Mouse (Mus musculus): ENCODE results near the gene Actrt3. TPM values are rescaled to one million over a fixed set of nuclear protein-coding genes. Genes with fewer than 3 reads are reported as not detected.

The Actrt3 gene
- polyA plus RNA-seq, 1 experiment from 2014 or later = not detected

- ATAC-seq (ENCODE audit: low read depth) = no peak
- Histone ChIP-seq H3K36me3 (ENCODE audit: control insufficient read depth, insufficient read depth) (peaks cover 50% of the 10 kb centered on the region), H3K4me3 (ENCODE audit: low read depth, low read length) (no peak overlapping the region), H3K27ac (ENCODE audit: low read length) (no peak overlapping the region), H3K4me2 (ENCODE audit: low read depth, low read length) (no peak overlapping the region), H3K9ac (ENCODE audit: low read depth, low read length) (no peak overlapping the region), H3K27me3 (ENCODE audit: control insufficient read depth, insufficient read depth, low read depth, low read length) (no peaks in the 10 kb centered on the region), H3K9me3 (replicated peaks; ENCODE audit: control insufficient read depth, low read length) (no peaks in the 10 kb centered on the region), H3K4me1 (ENCODE audit: control insufficient read depth, low read depth, low read length) (no peaks in the 10 kb centered on the region; the same call in 1 of the 2 replicates)
- WGBS (ENCODE audit: insufficient replicate concordance) = 78% methylated on average over 4 of the region's 4 CpGs
Observed at GRCm38 (mm10) chr3:30610930-30611329, 11.2 kb upstream of the Actrt3 start.

GRCm38 (mm10) chr3:30608999-30609398, 9.3 kb upstream of the Actrt3 start:
- no peaks in the 10 kb centered on the region for H3K9me3 ChIP-seq (replicated peaks; ENCODE audit: control insufficient read depth, low read length)
- no peak; the same call in 1 of the 2 replicates for ATAC-seq (ENCODE audit: low read depth)
- no peak overlapping the region for H3K9ac ChIP-seq (ENCODE audit: low read depth, low read length)
- peaks cover 43% of the 10 kb centered on the region for H3K36me3 ChIP-seq (ENCODE audit: control insufficient read depth, insufficient read depth)
- H3K27ac ChIP-seq (ENCODE audit: low read length) = no peak overlapping the region
- no peak overlapping the region for H3K4me2 ChIP-seq (ENCODE audit: low read depth, low read length)
- H3K4me1 ChIP-seq (ENCODE audit: control insufficient read depth, low read depth, low read length) = peaks cover 4% of the 10 kb centered on the region
- WGBS (ENCODE audit: insufficient replicate concordance) = 75% methylated on average over 3 of the region's 3 CpGs
- H3K27me3 ChIP-seq (ENCODE audit: control insufficient read depth, insufficient read depth, low read depth, low read length) = no peaks in the 10 kb centered on the region
- no peak overlapping the region for H3K4me3 ChIP-seq (ENCODE audit: low read depth, low read length)

- 48% methylated on average over 10 of the region's 10 CpGs for WGBS (ENCODE audit: insufficient replicate concordance)
Observed at GRCm38 (mm10) chr3:30603256-30603655, 3.5 kb upstream of the Actrt3 start.

GRCm38 (mm10) chr3:30602740-30603098, 3.0 kb upstream of the Actrt3 start:
- peaks cover 19% of the 10 kb centered on the region for H3K4me1 ChIP-seq (ENCODE audit: control insufficient read depth, low read depth, low read length)
- H3K36me3 ChIP-seq (ENCODE audit: control insufficient read depth, insufficient read depth) = peaks cover 14% of the 10 kb centered on the region
- H3K9me3 ChIP-seq (replicated peaks; ENCODE audit: control insufficient read depth, low read length) = no peaks in the 10 kb centered on the region
- peak; percentile 66 for ATAC-seq (ENCODE audit: low read depth)
- under 1% methylated on average over 27 of the region's 27 CpGs for WGBS (ENCODE audit: insufficient replicate concordance)
- peaks cover 18% of the 10 kb centered on the region for H3K27me3 ChIP-seq (ENCODE audit: control insufficient read depth, insufficient read depth, low read depth, low read length)
- peak overlapping the region; percentile 83 for H3K4me3 ChIP-seq (ENCODE audit: low read depth, low read length)
- peak overlapping the region; percentile 90 for H3K9ac ChIP-seq (ENCODE audit: low read depth, low read length)
- peak overlapping the region; percentile 81 for H3K4me2 ChIP-seq (ENCODE audit: low read depth, low read length)
- H3K27ac ChIP-seq (ENCODE audit: low read length) = peak overlapping the region; percentile 98

More at GRCm38 (mm10) chr3:30603256-30603655, 3.5 kb upstream of the Actrt3 start:
- ATAC-seq (ENCODE audit: low read depth) = no peak
- Histone ChIP-seq H3K9ac (ENCODE audit: low read depth, low read length) (peak overlapping the region; percentile 90), H3K4me2 (ENCODE audit: low read depth, low read length) (peak overlapping the region; percentile 81), H3K4me3 (ENCODE audit: low read depth, low read length) (peak overlapping the region; percentile 83), H3K27ac (ENCODE audit: low read length) (peak overlapping the region; percentile 98), H3K27me3 (ENCODE audit: control insufficient read depth, insufficient read depth, low read depth, low read length) (peaks cover 12% of the 10 kb centered on the region), H3K9me3 (replicated peaks; ENCODE audit: control insufficient read depth, low read length) (no peaks in the 10 kb centered on the region), H3K36me3 (ENCODE audit: control insufficient read depth, insufficient read depth) (peaks cover 16% of the 10 kb centered on the region), H3K4me1 (ENCODE audit: control insufficient read depth, low read depth, low read length) (peaks cover 19% of the 10 kb centered on the region)

- H3K4me3 ChIP-seq (ENCODE audit: low read depth, low read length) = peak within 1 kb of the TSS; percentile 83
- peak within 1 kb of the TSS; percentile 96 for H3K4me2 ChIP-seq (ENCODE audit: low read depth, low read length)
- H3K27ac ChIP-seq (ENCODE audit: low read length) = peak within 1 kb of the TSS; percentile 98
- peaks cover 19% of the 10 kb centered on the region for H3K4me1 ChIP-seq (ENCODE audit: control insufficient read depth, low read depth, low read length)
- peaks cover 18% of the 10 kb centered on the region for H3K27me3 ChIP-seq (ENCODE audit: control insufficient read depth, insufficient read depth, low read depth, low read length)
- WGBS (ENCODE audit: insufficient replicate concordance) = under 1% methylated on average over 40 of the region's 40 CpGs
- H3K9me3 ChIP-seq (replicated peaks; ENCODE audit: control insufficient read depth, low read length) = no peaks in the 10 kb centered on the region
- peak within 1 kb of the TSS; percentile 90 for H3K9ac ChIP-seq (ENCODE audit: low read depth, low read length)
- ATAC-seq (ENCODE audit: low read depth) = peak; percentile 90
- peaks cover 8% of the 10 kb centered on the region for H3K36me3 ChIP-seq (ENCODE audit: control insufficient read depth, insufficient read depth)
Observed at GRCm38 (mm10) chr3:30602065-30602739, 2.5 kb upstream of the Actrt3 start, which contains the start of gene Mynn. TSS of gene Mynn (plus strand) at chr3:30602065.

- 1% methylated on average over 13 of the region's 13 CpGs for WGBS (ENCODE audit: insufficient replicate concordance)
- Histone ChIP-seq H3K9me3 (replicated peaks; ENCODE audit: control insufficient read depth, low read length) (no peaks in the 10 kb centered on the region), H3K9ac (ENCODE audit: low read depth, low read length) (peak overlapping the region; percentile 90), H3K4me1 (ENCODE audit: control insufficient read depth, low read depth, low read length) (peaks cover 19% of the 10 kb centered on the region), H3K4me2 (ENCODE audit: low read depth, low read length) (peak overlapping the region; percentile 96), H3K4me3 (ENCODE audit: low read depth, low read length) (peak overlapping the region; percentile 83), H3K27ac (ENCODE audit: low read length) (peak overlapping the region; percentile 98), H3K36me3 (ENCODE audit: control insufficient read depth, insufficient read depth) (peaks cover 8% of the 10 kb centered on the region; the same call in 1 of the 2 replicates), H3K27me3 (ENCODE audit: control insufficient read depth, insufficient read depth, low read depth, low read length) (peaks cover 18% of the 10 kb centered on the region)
- ATAC-seq (ENCODE audit: low read depth) = no peak
Observed at GRCm38 (mm10) chr3:30601610-30602064, 1.9 kb upstream of the Actrt3 start.

GRCm38 (mm10) chr3:30601175-30601574, 1.4 kb upstream of the Actrt3 start:
- Histone ChIP-seq H3K4me3 (ENCODE audit: low read depth, low read length) (peak overlapping the region; percentile 73), H3K27me3 (ENCODE audit: control insufficient read depth, insufficient read depth, low read depth, low read length) (peaks cover 18% of the 10 kb centered on the region), H3K4me2 (ENCODE audit: low read depth, low read length) (peak overlapping the region; percentile 96), H3K9me3 (replicated peaks; ENCODE audit: control insufficient read depth, low read length) (no peaks in the 10 kb centered on the region), H3K27ac (ENCODE audit: low read length) (peak overlapping the region; percentile 97), H3K4me1 (ENCODE audit: control insufficient read depth, low read depth, low read length) (peaks cover 19% of the 10 kb centered on the region), H3K9ac (ENCODE audit: low read depth, low read length) (no peak overlapping the region; the same call in 1 of the 2 replicates), H3K36me3 (ENCODE audit: control insufficient read depth, insufficient read depth) (peaks cover 5% of the 10 kb centered on the region; the same call in 1 of the 2 replicates)
- WGBS (ENCODE audit: insufficient replicate concordance) = under 1% methylated on average over 17 of the region's 17 CpGs
- ATAC-seq (ENCODE audit: low read depth) = peak; percentile 46

- H3K9ac ChIP-seq (ENCODE audit: low read depth, low read length) = peak overlapping the region; percentile 66
- H3K36me3 ChIP-seq (ENCODE audit: control insufficient read depth, insufficient read depth) = 0 out of 2 replicates have a peak, but pooled peaks cover 4% of the 10 kb centered on the region
- H3K4me2 ChIP-seq (ENCODE audit: low read depth, low read length) = peak overlapping the region; percentile 96
- no peak for ATAC-seq (ENCODE audit: low read depth)
- under 1% methylated on average over 14 of the region's 14 CpGs for WGBS (ENCODE audit: insufficient replicate concordance)
- peaks cover 19% of the 10 kb centered on the region for H3K4me1 ChIP-seq (ENCODE audit: control insufficient read depth, low read depth, low read length)
- peak overlapping the region; percentile 69; the same call in 1 of the 2 replicates for H3K27ac ChIP-seq (ENCODE audit: low read length)
- H3K4me3 ChIP-seq (ENCODE audit: low read depth, low read length) = peak overlapping the region; percentile 73
- H3K27me3 ChIP-seq (ENCODE audit: control insufficient read depth, insufficient read depth, low read depth, low read length) = peaks cover 22% of the 10 kb centered on the region
- H3K9me3 ChIP-seq (replicated peaks; ENCODE audit: control insufficient read depth, low read length) = no peaks in the 10 kb centered on the region
Observed at GRCm38 (mm10) chr3:30600717-30601116, 978 bp upstream of the Actrt3 start.

- no peak overlapping the region for H3K9ac ChIP-seq (ENCODE audit: low read depth, low read length)
- no peaks in the 10 kb centered on the region for H3K9me3 ChIP-seq (replicated peaks; ENCODE audit: control insufficient read depth, low read length)
- H3K36me3 ChIP-seq (ENCODE audit: control insufficient read depth, insufficient read depth) = no peaks in the 10 kb centered on the region
- 77% methylated on average over 7 of the region's 7 CpGs for WGBS (ENCODE audit: insufficient replicate concordance)
- no peak for ATAC-seq (ENCODE audit: low read depth)
- peaks cover 12% of the 10 kb centered on the region for H3K4me1 ChIP-seq (ENCODE audit: control insufficient read depth, low read depth, low read length)
- H3K4me3 ChIP-seq (ENCODE audit: low read depth, low read length) = no peak overlapping the region
- H3K4me2 ChIP-seq (ENCODE audit: low read depth, low read length) = no peak overlapping the region
- no peak overlapping the region for H3K27ac ChIP-seq (ENCODE audit: low read length)
- H3K27me3 ChIP-seq (ENCODE audit: control insufficient read depth, insufficient read depth, low read depth, low read length) = peaks cover 31% of the 10 kb centered on the region
Observed at GRCm38 (mm10) chr3:30597271-30597670, 2.5 kb downstream of the Actrt3 start.

Measured in liver, embryonic 16.5 days (tissue).